Mouse (Mus musculus) cerebellum, adult 9-11 months (tissue): ENCODE data around the gene Mrpl4.
"Not testable (repeated sequence)": the region's sequence is repeated elsewhere in the genome, so short reads cannot be mapped to it uniquely, and the experiment has no call there.

Source experiments
- DNase-seq: peaks from one replicate; pipeline ENCODE4 v3.0.0; 2022

Mrpl4 gene

GRCm38 (mm10) chr9:21043563-21043962 lies 41.0 kb downstream of the Mrpl4 start:
- no peak for DNase-seq

DNA sequence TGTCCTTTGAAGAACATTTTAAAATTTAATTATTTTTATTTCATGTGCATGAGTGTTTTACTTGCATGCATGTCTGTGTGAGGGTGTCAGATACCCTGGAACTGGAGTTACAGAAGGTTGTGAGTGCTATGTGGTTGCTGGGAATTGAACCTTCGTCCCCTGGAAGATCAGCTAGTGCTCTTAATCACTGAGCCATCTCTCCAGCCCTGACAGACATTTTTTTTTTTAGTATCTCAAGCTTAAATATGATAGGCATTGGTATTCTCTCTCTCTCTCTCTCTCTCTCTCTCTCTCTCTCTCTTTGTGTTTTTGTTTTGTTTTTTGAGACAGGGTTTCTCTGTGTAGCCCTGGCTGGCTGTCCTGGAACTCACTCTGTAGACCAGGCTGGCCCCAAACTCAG lies 42.2 kb downstream of the Mrpl4 start:
- not testable (repeated sequence) for DNase-seq

- DNase-seq: no peak
Observed at GRCm38 (mm10) chr9:21045235-21045634, 42.7 kb downstream of the Mrpl4 start.

DNA sequence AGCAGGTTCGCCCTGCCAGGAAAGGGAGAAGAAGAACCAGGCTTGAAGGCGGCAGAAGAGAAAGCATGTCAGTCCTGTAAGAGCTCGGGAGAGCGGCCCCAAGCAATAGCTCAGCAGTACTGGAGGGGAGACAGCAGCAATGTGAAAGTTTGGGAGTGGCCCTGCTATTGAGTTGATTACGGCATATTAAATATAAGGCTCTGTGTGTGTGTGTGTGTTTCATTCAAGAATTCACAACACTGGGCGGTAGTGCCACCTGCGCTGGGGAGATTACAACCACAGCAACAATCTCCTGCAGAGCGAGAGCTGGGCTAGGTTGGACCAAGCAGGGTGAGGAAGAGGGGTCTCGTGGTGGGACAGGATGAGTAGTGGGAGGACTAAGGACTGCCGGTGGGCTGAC lies 49.0 kb downstream of the Mrpl4 start:
- no peak for DNase-seq
